Mouse (Mus musculus): ENCODE measurements around the gene Krt33b. TPM values are rescaled to one million over a fixed set of nuclear protein-coding genes. Genes with fewer than 3 reads are reported as not detected.

Gene Krt33b
- not detected in 2 replicates for polyA plus RNA-seq (2014; fragmentation: Nextera tagmentation; extraction: Ambion mirVana)

DNA sequence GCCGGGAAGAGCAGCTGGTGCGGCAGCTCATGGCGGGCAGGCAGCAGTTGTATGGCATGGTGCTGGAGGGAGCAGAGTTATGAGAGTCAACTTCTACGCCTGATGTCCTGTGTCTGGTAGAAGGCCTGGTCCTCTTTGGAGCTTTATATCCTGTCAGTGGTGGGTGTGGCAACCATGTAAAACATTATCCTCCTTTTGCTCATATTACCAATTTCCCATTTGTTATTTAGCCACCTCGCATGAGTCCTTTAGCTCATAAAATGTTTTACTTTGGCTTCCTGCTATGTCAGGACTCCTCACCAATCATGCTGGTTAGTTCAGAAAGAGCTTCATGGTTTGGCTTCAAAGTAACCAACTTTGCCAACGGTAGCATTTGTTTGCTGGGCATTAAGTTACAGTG is at the start of gene Krt33b:
Krt33b (minus strand) TSS at position 101 of the 400 bp plus-strand sequence.
- no peak for ATAC-seq (ENCODE audit: low read depth)
- no peak within 1 kb of the TSS for H3K4me3 ChIP-seq (ENCODE audit: low read depth, low read length)
- no peak within 1 kb of the TSS for H3K27ac ChIP-seq (ENCODE audit: low read depth, low read length)
- H3K4me1 ChIP-seq (ENCODE audit: control insufficient read depth, insufficient read depth, low read length) = no peaks in the 10 kb centered on the region
- no peak within 1 kb of the TSS for H3K4me2 ChIP-seq (ENCODE audit: low read depth, low read length)
- H3K36me3 ChIP-seq (ENCODE audit: control insufficient read depth, insufficient read depth, low read length) = no peaks in the 10 kb centered on the region
- H3K9me3 ChIP-seq (ENCODE audit: control insufficient read depth, low read length) = no peaks in the 10 kb centered on the region
- H3K9ac ChIP-seq (replicated peaks; ENCODE audit: low read depth, low read length) = no peak within 1 kb of the TSS
- no peaks in the 10 kb centered on the region for H3K27me3 ChIP-seq (ENCODE audit: control insufficient read depth, insufficient read depth, low read length)
- 87% methylated on average over 6 of the region's 6 CpGs for whole genome bisulfite sequencing

DNA sequence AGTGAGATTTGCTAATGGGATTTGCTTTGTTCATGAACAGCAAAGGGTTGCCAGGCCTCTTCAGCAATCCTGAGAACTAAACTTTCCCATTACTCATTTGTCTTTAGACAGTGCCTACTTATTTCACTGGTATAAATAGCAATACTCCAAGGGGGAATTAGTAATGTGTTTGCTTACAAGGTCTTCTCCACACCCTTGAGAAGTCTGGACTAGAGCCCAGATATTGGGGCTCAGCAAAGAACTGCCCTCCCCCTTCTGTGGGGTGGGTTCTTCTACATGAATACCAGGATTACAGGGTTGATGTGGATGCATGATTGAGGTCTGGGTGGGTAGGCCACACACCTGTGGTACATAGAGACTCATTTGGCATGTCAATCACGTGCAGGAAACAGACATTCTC is 44.2 kb upstream of the Krt33b start:
- Histone ChIP-seq H3K4me1 (ENCODE audit: control insufficient read depth, insufficient read depth, low read length) (no peaks in the 10 kb centered on the region), H3K4me3 (ENCODE audit: low read depth, low read length) (no peak overlapping the region), H3K9ac (replicated peaks; ENCODE audit: low read depth, low read length) (no peak overlapping the region), H3K36me3 (ENCODE audit: control insufficient read depth, insufficient read depth, low read length) (no peaks in the 10 kb centered on the region), H3K27me3 (ENCODE audit: control insufficient read depth, insufficient read depth, low read length) (no peaks in the 10 kb centered on the region), H3K9me3 (ENCODE audit: control insufficient read depth, low read length) (no peaks in the 10 kb centered on the region), H3K27ac (ENCODE audit: low read depth, low read length) (no peak overlapping the region), H3K4me2 (ENCODE audit: low read depth, low read length) (no peak overlapping the region)
- 78% methylated on average over 1 of the region's 1 CpGs for WGBS
- no peak for ATAC-seq (ENCODE audit: low read depth)

DNA sequence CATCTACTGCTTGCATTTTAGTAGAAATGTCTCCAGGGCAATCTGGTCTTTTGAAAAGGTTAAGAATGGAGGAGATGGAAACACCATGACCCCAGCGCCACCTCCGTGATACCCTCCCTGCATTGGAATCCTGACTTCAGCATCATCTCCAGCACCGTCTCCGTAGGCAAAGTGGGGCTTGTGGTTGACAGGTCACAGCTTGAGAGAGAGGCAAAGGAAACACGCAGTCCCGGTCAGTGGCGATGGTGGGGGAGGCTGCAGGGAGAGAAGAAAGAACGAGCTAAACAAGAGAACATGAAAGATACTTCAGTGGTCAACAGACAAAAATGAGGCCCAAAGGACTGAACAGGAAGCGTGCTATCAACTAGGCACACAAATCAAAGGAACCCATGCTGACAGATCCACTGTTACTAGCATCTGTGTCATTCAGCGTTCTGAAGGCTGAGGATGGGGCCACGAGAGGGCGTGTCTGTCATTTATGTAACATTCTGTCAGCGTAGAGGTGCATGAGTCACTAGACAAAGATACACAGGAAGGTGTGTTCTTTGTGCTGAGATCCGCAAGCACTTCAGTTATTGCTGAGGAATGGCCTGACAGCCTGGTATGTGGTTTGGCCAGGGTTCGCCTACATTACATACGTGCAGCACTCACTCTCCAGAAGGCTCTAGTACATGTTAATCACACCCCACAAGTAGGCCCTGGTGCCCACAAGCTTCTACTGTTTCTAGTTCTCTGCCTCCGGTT is 37.8 kb upstream of the Krt33b start:
- Histone ChIP-seq H3K4me3 (ENCODE audit: low read depth, low read length) (no peak overlapping the region), H3K4me1 (ENCODE audit: control insufficient read depth, insufficient read depth, low read length) (no peaks in the 10 kb centered on the region), H3K9me3 (ENCODE audit: control insufficient read depth, low read length) (no peaks in the 10 kb centered on the region), H3K9ac (replicated peaks; ENCODE audit: low read depth, low read length) (no peak overlapping the region), H3K27ac (ENCODE audit: low read depth, low read length) (no peak overlapping the region), H3K4me2 (ENCODE audit: low read depth, low read length) (no peak overlapping the region), H3K36me3 (ENCODE audit: control insufficient read depth, insufficient read depth, low read length) (no peaks in the 10 kb centered on the region), H3K27me3 (ENCODE audit: control insufficient read depth, insufficient read depth, low read length) (no peaks in the 10 kb centered on the region)
- no peak for ATAC-seq (ENCODE audit: low read depth)
- WGBS = 84% methylated on average over 17 of the region's 17 CpGs

DNA sequence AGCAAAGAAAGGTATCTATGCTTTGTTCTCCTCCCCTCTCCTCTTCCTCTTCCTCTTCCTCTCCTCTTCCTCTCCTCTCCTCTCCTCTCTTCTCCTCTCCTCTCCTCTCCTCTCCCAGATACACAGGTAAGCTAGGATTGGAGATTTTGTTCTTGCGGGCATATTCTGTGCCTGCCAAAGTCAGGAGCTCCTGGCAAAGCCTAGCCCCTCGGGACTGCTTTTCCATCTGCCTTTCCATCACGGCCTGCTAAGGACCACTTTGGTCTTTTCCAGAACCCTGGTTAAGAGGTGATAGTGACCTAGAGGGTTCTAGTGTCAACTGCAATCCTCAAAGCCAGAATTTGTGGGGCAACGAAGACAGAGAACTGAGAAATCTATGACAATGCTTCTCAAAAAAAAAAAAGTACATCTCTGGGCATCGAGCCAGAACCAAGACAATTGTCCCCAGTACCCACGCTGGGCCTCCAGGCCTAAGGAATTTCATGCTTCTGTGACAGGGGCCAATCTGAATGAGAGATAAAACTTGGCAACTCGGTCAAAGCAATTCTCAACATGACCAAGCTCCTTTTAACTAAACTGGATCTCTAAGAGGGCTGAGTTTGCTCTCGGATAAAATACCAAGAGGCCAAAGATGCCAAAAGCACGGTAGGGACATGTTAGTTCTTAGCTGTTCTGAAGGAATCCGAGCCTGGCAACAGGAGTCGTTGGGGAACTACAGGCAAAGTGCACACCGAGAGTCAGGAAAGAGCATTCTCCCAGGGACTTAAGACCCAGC is 36.8 kb upstream of the Krt33b start:
- Histone ChIP-seq H3K36me3 (ENCODE audit: control insufficient read depth, insufficient read depth, low read length) (no peaks in the 10 kb centered on the region), H3K9me3 (ENCODE audit: control insufficient read depth, low read length) (no peaks in the 10 kb centered on the region), H3K4me3 (ENCODE audit: low read depth, low read length) (no peak overlapping the region), H3K9ac (replicated peaks; ENCODE audit: low read depth, low read length) (no peak overlapping the region), H3K4me2 (ENCODE audit: low read depth, low read length) (no peak overlapping the region), H3K27ac (ENCODE audit: low read depth, low read length) (no peak overlapping the region), H3K27me3 (ENCODE audit: control insufficient read depth, insufficient read depth, low read length) (no peaks in the 10 kb centered on the region), H3K4me1 (ENCODE audit: control insufficient read depth, insufficient read depth, low read length) (no peaks in the 10 kb centered on the region)
- ATAC-seq (ENCODE audit: low read depth) = no peak
- WGBS = 70% methylated on average over 12 of the region's 12 CpGs

DNA sequence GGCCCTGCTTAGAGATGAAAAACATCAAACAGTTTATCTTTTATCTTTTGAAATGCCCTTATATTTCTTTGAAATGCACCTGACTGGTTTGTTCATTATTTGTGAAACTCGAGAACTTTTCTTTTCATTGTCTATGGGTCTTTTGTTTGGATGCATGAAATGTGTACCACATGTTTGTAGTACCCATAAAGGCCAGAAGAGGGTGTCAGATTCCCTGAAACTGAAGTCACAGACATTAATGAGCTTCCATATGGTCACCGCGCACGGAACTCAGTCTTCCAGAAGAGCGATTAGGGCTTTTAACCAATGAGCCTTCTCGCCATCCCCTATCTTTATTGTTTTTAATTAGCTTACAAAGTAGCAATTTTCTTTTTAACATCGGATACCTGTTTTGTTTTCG is 29.2 kb upstream of the Krt33b start:
- Histone ChIP-seq H3K9me3 (ENCODE audit: control insufficient read depth, low read length) (no peaks in the 10 kb centered on the region), H3K4me3 (ENCODE audit: low read depth, low read length) (no peak overlapping the region), H3K4me2 (ENCODE audit: low read depth, low read length) (no peak overlapping the region), H3K36me3 (ENCODE audit: control insufficient read depth, insufficient read depth, low read length) (no peaks in the 10 kb centered on the region), H3K9ac (replicated peaks; ENCODE audit: low read depth, low read length) (no peak overlapping the region), H3K27me3 (ENCODE audit: control insufficient read depth, insufficient read depth, low read length) (no peaks in the 10 kb centered on the region), H3K4me1 (ENCODE audit: control insufficient read depth, insufficient read depth, low read length) (no peaks in the 10 kb centered on the region), H3K27ac (ENCODE audit: low read depth, low read length) (no peak overlapping the region)
- 69% methylated on average over 8 of the region's 8 CpGs for WGBS
- ATAC-seq (ENCODE audit: low read depth) = no peak

DNA sequence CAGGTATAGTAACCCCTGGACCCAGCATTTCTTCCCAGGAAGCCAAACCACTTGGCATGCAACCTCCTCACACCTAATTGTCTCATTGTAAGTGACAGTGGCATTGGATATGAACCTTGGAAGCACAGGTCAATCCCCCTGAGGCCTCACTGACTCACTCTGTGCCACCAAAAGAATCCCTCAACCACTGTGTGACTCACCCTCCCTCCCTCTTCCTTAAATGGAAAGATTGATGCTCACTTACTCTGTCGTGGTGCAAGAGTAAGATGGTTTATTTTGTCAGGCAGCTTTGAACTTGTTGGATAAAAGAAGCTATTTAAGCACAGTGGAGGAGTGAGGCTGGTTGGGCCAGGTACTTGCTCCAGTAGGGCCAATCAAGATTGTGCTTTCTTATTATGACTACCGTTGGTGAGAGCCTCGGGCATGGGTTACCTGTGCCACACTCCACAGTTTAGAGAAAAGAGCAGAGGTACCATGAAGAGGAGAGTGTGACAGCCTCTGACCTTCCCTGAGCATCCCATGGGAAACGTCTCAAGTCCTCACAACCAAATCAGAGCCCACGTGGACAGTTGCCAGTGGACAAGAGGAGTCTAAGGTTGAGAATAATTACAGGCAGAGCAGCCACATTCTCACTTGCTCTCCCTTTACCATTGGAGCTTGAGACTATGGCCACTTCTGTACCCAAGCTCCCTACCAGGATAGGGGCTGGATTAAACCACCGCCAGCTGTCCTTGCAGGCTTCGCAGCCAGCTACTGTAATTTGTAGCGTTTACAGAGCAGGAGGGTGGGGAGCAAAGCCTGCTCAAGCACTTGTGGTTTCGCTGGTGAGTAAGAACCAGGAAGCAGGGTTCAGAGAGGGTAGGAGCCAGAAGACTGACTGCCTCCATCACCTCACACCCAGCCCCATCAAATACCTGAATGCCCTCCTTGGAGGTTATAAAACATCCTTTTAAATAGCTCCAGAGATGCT is 26.3 kb upstream of the Krt33b start:
- 76% methylated on average over 9 of the region's 9 CpGs for WGBS
- Histone ChIP-seq H3K36me3 (ENCODE audit: control insufficient read depth, insufficient read depth, low read length) (no peaks in the 10 kb centered on the region), H3K4me2 (ENCODE audit: low read depth, low read length) (no peak overlapping the region), H3K4me1 (ENCODE audit: control insufficient read depth, insufficient read depth, low read length) (no peaks in the 10 kb centered on the region), H3K27ac (ENCODE audit: low read depth, low read length) (no peak overlapping the region), H3K4me3 (ENCODE audit: low read depth, low read length) (no peak overlapping the region), H3K27me3 (ENCODE audit: control insufficient read depth, insufficient read depth, low read length) (no peaks in the 10 kb centered on the region), H3K9me3 (ENCODE audit: control insufficient read depth, low read length) (no peaks in the 10 kb centered on the region), H3K9ac (replicated peaks; ENCODE audit: low read depth, low read length) (no peak overlapping the region)
- ATAC-seq (ENCODE audit: low read depth) = no peak

DNA sequence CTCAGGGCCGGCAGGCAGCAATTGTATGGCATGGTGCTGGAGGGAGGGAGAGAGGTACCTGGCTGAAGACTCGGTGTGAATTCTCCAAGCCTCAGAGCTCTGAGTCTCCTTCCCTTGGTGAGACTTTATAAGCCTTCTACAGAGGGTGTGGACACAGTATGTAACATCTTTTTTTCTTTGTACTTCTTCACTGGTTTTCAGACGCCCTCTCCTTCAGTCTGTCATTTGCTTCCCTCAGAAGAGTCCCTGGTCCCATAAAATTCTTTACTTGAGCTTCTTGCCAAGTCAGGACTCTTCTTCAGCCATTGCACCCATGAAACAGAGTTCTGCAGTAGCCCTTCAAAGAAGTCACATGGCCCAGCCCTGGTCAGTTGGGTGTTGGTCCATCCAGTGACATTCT is 20.8 kb upstream of the Krt33b start, which contains the start of gene Krt31:
Krt31 (minus strand) TSS at position 101 of the 400 bp plus-strand sequence.
- Histone ChIP-seq H3K9me3 (ENCODE audit: control insufficient read depth, low read length) (no peaks in the 10 kb centered on the region), H3K4me2 (ENCODE audit: low read depth, low read length) (no peak within 1 kb of the TSS), H3K36me3 (ENCODE audit: control insufficient read depth, insufficient read depth, low read length) (no peaks in the 10 kb centered on the region), H3K4me3 (ENCODE audit: low read depth, low read length) (no peak within 1 kb of the TSS), H3K27me3 (ENCODE audit: control insufficient read depth, insufficient read depth, low read length) (no peaks in the 10 kb centered on the region), H3K9ac (replicated peaks; ENCODE audit: low read depth, low read length) (no peak within 1 kb of the TSS), H3K27ac (ENCODE audit: low read depth, low read length) (no peak within 1 kb of the TSS), H3K4me1 (ENCODE audit: control insufficient read depth, insufficient read depth, low read length) (no peaks in the 10 kb centered on the region)
- no peak for ATAC-seq (ENCODE audit: low read depth)
- WGBS = 93% methylated on average over 3 of the region's 3 CpGs

DNA sequence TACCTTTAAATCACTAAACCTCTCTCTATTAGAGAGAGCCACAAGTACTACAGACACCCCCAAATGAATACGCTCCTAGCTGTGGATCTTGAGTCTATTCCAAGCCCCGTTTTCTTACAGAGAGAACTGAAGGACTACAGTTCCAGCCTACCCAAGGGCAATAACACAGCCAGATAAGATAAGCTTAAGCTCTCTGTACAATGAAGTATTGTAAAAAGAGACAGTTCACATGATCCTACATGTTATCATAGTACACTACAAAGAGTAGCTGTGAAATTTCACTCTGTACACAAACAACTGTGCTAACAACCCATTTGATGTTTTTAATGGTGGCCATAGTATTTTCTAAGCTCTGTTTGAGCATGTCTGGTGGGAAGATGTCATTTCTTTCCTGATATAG is 17.5 kb upstream of the Krt33b start:
- WGBS = 95% methylated on average over 2 of the region's 2 CpGs
- Histone ChIP-seq H3K4me1 (ENCODE audit: control insufficient read depth, insufficient read depth, low read length) (no peaks in the 10 kb centered on the region), H3K9ac (replicated peaks; ENCODE audit: low read depth, low read length) (no peak overlapping the region), H3K36me3 (ENCODE audit: control insufficient read depth, insufficient read depth, low read length) (no peaks in the 10 kb centered on the region), H3K27ac (ENCODE audit: low read depth, low read length) (no peak overlapping the region), H3K4me2 (ENCODE audit: low read depth, low read length) (no peak overlapping the region), H3K27me3 (ENCODE audit: control insufficient read depth, insufficient read depth, low read length) (no peaks in the 10 kb centered on the region), H3K9me3 (ENCODE audit: control insufficient read depth, low read length) (no peaks in the 10 kb centered on the region), H3K4me3 (ENCODE audit: low read depth, low read length) (no peak overlapping the region)
- no peak for ATAC-seq (ENCODE audit: low read depth)

Measured in neural tube, embryonic 14.5 days (tissue).